Mouse (Mus musculus) left cerebral cortex, adult 18-20 months (tissue): ENCODE results near the gene Olfr543. TPM values are rescaled to one million over a fixed set of nuclear protein-coding genes. Genes with fewer than 3 reads are reported as not detected.
A peak's percentile ranks its signal among the peaks of the same experiment; 100 is the strongest.

Experiments
- DNase-seq, 2 experiments: peaks; one replicate each; pipeline ENCODE4 v3.0.0; 2021 to 2022; ENCODE audit warnings: low spot score in 2 of 2, mixed read lengths in 1 of 2
- total RNA-seq, 2 experiments: library from RNA; stranded (reverse); gene quantifications; 2 replicates each; pipeline ENCODE4 v1.2.3; 2021

Olfr543 gene
- total RNA-seq, 2 experiments from 2014 or later, result not detected

GRCm38 (mm10) chr7:102477377-102477776, 4.1 kb downstream of the Olfr543 start:
- DNase-seq, result no peak

- DNase-seq, result no peak
These were observed 4.9 kb downstream of the Olfr543 start for GRCm38 (mm10) chr7:102476601-102477000.

GRCm38 (mm10) chr7:102472675-102473074, 8.8 kb downstream of the Olfr543 start:
- DNase-seq, result no peak

- DNase-seq, result no peak
These were observed 13.9 kb downstream of the Olfr543 start for GRCm38 (mm10) chr7:102467566-102467965.

GRCm38 (mm10) chr7:102458618-102459380, 22.7 kb downstream of the Olfr543 start:
- DNase-seq, result no peak

GRCm38 (mm10) chr7:102446438-102446837, 35.0 kb downstream of the Olfr543 start:
- no peak for DNase-seq

- DNase-seq, result no peak
These were observed 37.2 kb downstream of the Olfr543 start for GRCm38 (mm10) chr7:102444301-102444700.

GRCm38 (mm10) chr7:102442432-102442831, 39.0 kb downstream of the Olfr543 start:
- no peak for DNase-seq

- DNase-seq, result peak; percentile 97 to 98
These were observed 39.7 kb downstream of the Olfr543 start, which contains the start of gene Rrm1 for GRCm38 (mm10) chr7:102441657-102442391. Gene Rrm1, plus strand, starts transcription at chr7:102441695.

- DNase-seq, result no peak
These were observed 40.4 kb downstream of the Olfr543 start for GRCm38 (mm10) chr7:102440822-102441656.

- no peak for DNase-seq
These were observed 47.1 kb downstream of the Olfr543 start for GRCm38 (mm10) chr7:102434344-102434743.

Other genes with a start within 250 kb of the Olfr543 start
- 10 to 100 TPM; 21.7 to 22.5 TPM for gene Rhog, start 225.6 kb downstream of the Olfr543 start, total RNA-seq
- gene Stim1, start 213.9 kb downstream of the Olfr543 start, total RNA-seq, result 10 to 100 TPM; 74.4 to 80.5 TPM
- gene Rrm1, start 40.0 kb downstream of the Olfr543 start, total RNA-seq, result 10 to 100 TPM; 10.9 to 12.7 TPM
- not detected for gene Olfr544, start 6.6 kb upstream of the Olfr543 start, total RNA-seq
- gene Olfr545, start 17.9 kb upstream of the Olfr543 start, total RNA-seq, result not detected
- not detected for gene Olfr547, start 53.1 kb upstream of the Olfr543 start, total RNA-seq
- not detected for gene Olfr548-ps1, start 59.2 kb upstream of the Olfr543 start, total RNA-seq
- not detected for gene Olfr549, start 68.2 kb upstream of the Olfr543 start, total RNA-seq
- 1 to 10 TPM; 2.6 to 2.8 TPM for gene Trim21, start 83.8 kb upstream of the Olfr543 start, total RNA-seq
- gene Olfr550, start 89.8 kb upstream of the Olfr543 start, total RNA-seq, result under 1 TPM; 0.19 to 0.70 TPM
- gene Olfr551, start 110.2 kb upstream of the Olfr543 start, total RNA-seq, result not detected
- under 1 TPM in 1 of 2 experiments, not detected in 1; 0.09 TPM for gene Olfr552, start 116.1 kb upstream of the Olfr543 start, total RNA-seq
- gene Olfr553, start 136.5 kb upstream of the Olfr543 start, total RNA-seq, result not detected
- gene Olfr554, start 156.8 kb upstream of the Olfr543 start, total RNA-seq, result not detected
- not detected for gene Olfr555, start 177.1 kb upstream of the Olfr543 start, total RNA-seq
- gene Olfr556, start 183.2 kb upstream of the Olfr543 start, total RNA-seq, result not detected
- 1 to 10 TPM; 3.0 to 4.6 TPM for gene Trim68, start 205.6 kb upstream of the Olfr543 start, total RNA-seq
- not detected for gene Olfr557, start 214.2 kb upstream of the Olfr543 start, total RNA-seq
- gene Olfr558, start 220.5 kb upstream of the Olfr543 start, total RNA-seq, result under 1 TPM; 0.16 to 0.40 TPM
- gene Olfr33, start 237.4 kb upstream of the Olfr543 start, total RNA-seq, result not detected
- gene Olfr559, start 245.8 kb upstream of the Olfr543 start, total RNA-seq, result not detected